In the genomic region with DNA sequence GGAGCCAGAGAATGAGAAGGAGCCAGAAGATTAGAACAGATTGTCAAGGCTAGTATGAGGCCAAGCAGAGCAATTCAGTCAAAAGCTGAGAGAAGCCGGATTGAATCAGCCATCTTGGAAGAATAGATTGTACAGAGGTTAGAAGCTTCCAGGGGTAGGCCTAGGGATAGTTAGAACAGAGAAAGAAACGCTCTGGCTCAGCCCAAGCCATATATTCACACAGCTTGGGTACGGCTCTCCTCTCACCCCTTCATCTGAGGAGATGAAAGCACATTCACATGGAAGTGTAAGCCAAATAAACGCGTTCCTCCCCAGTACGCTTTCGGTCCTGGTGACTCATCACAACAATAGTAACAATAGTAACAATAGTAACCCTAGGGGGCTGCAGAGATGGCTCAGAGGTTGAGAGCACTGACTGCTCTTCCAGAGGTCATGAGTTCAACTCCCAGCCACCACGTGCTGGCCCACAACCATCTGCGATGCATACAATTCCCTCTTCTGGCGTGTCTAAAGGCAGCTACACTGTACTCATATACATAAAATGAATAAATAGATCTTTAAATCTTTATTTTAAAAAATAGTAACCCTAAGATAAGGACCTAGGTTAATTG, we compare ENCODE assay signal across 8 mouse cellular contexts. TPM values are rescaled to one million over a fixed set of nuclear protein-coding genes. Genes with fewer than 3 reads are reported as not detected.
A peak's percentile ranks its signal among the peaks of the same experiment; 100 is the strongest.
DNase-seq lines count a peak whose midpoint lies in the region; ATAC-seq and TF ChIP-seq lines count a peak whose summit lies in the region.

No protein-coding gene starts in this region.

- H3K9ac ChIP-seq in heart, embryonic 14.5 days (ENCODE audit: low read length), result peak overlapping the region; percentile 92
- peak overlapping the region; percentile 18; the same call in 1 of the 2 replicates for H3K9ac ChIP-seq in MEL (ENCODE audit: control insufficient read depth, low read depth, low read length, poor library complexity, severe bottlenecking)
- H3K9ac ChIP-seq in heart, embryonic 16.5 days (ENCODE audit: low read length), result peak overlapping the region; percentile 96

- peaks cover 21% of the 10 kb centered on the region for H3K79me2 ChIP-seq in MEL (ENCODE audit: control insufficient read depth, insufficient read depth, low read length, poor library complexity)

- no peaks in the 10 kb centered on the region for H3K9me3 ChIP-seq in heart, embryonic 14.5 days (ENCODE audit: control insufficient read depth, low read length)
- H3K9me3 ChIP-seq in MEL (replicated peaks; ENCODE audit: insufficient read depth, low read length), result no peaks in the 10 kb centered on the region
- H3K9me3 ChIP-seq in heart, embryonic 16.5 days (replicated peaks; ENCODE audit: control insufficient read depth, low read length), result no peaks in the 10 kb centered on the region
- no peaks in the 10 kb centered on the region for H3K9me3 ChIP-seq in midbrain, embryonic 10.5 days (replicated peaks)

- H3K4me2 ChIP-seq in heart, embryonic 14.5 days (ENCODE audit: low read length), result peak overlapping the region; percentile 69
- peak overlapping the region; percentile 89 for H3K4me2 ChIP-seq in heart, embryonic 16.5 days (ENCODE audit: low read depth, low read length)

- no peak for DNase-seq in heart, postnatal 4 days
- DNase-seq in MEL (ENCODE audit: low read depth, low spot score), result peak; percentile 36
- no peak for DNase-seq in midbrain, embryonic 10.5 days (ENCODE audit: low spot score)
- no peak for DNase-seq in ovary, adult 18-20 months (ENCODE audit: low spot score)

- H3K4me1 ChIP-seq in heart, embryonic 14.5 days (ENCODE audit: control insufficient read depth in 2 of 2, insufficient read depth in 2 of 2, low read length in 2 of 2), result peaks cover 10 to 15% of the 10 kb centered on the region in 2 experiments
- H3K4me1 ChIP-seq in MEL (ENCODE audit: control insufficient read depth in 1 of 2, insufficient read depth in 2 of 2, low read length in 2 of 2), result peaks cover 0 to 11% of the 10 kb centered on the region in 2 experiments; a peak in 2 of 4 replicates
- H3K4me1 ChIP-seq in heart, embryonic 16.5 days (ENCODE audit: control insufficient read depth, insufficient read depth, low read length), result peaks cover 24% of the 10 kb centered on the region
- peaks cover 34% of the 10 kb centered on the region for H3K4me1 ChIP-seq in midbrain, embryonic 10.5 days

- peak overlapping the region; percentile 12 to 77; a peak in 3 of 4 replicates for H3K4me3 ChIP-seq in heart, embryonic 14.5 days (ENCODE audit: control insufficient read depth in 1 of 2, insufficient read depth in 1 of 2, low read depth in 1 of 2, low read length in 2 of 2)
- H3K4me3 ChIP-seq in MEL (ENCODE audit: control insufficient read depth in 1 of 2, insufficient read depth in 1 of 2, low read depth in 2 of 2, low read length in 2 of 2), result peak overlapping the region; percentile 25 to 72; a peak in 3 of 4 replicates
- peak overlapping the region; percentile 86 for H3K4me3 ChIP-seq in heart, embryonic 16.5 days (ENCODE audit: low read length)
- peak overlapping the region; percentile 91 for H3K4me3 ChIP-seq in midbrain, embryonic 10.5 days

- no peak for TF ChIP-seq RAD21 in MEL (IDR thresholded peaks at IDR 0.05; ENCODE audit: low read depth, low read length)

- no peak for TF ChIP-seq EP300 in MEL (IDR thresholded peaks at IDR 0.05; ENCODE audit: low read depth in 1 of 2, low read length in 2 of 2)

- peak overlapping the region in 1 of 2 experiments; percentile 93; a peak in 1 of 4 replicates for H3K27ac ChIP-seq in heart, embryonic 14.5 days (replicated peaks in 1 of 2; ENCODE audit: control insufficient read depth in 1 of 2, insufficient read depth in 1 of 2, low read depth in 2 of 2, low read length in 2 of 2)
- no peak overlapping the region for H3K27ac ChIP-seq in MEL (ENCODE audit: control insufficient read depth, low read depth, low read length)
- no peak overlapping the region for H3K27ac ChIP-seq in heart, embryonic 16.5 days (ENCODE audit: low read length)
- H3K27ac ChIP-seq in midbrain, embryonic 10.5 days (replicated peaks), result peak overlapping the region; percentile 96

- H3K27me3 ChIP-seq in heart, embryonic 14.5 days (ENCODE audit: control insufficient read depth, insufficient read depth, low read length), result no peaks in the 10 kb centered on the region
- no peaks in the 10 kb centered on the region for H3K27me3 ChIP-seq in MEL (ENCODE audit: control insufficient read depth in 1 of 2, insufficient read depth in 2 of 2, low read length in 2 of 2)
- no peaks in the 10 kb centered on the region for H3K27me3 ChIP-seq in heart, embryonic 16.5 days (ENCODE audit: control insufficient read depth, insufficient read depth, low read length)
- no peaks in the 10 kb centered on the region for H3K27me3 ChIP-seq in midbrain, embryonic 10.5 days (ENCODE audit: low read depth, poor library complexity, severe bottlenecking)

- no peak for ATAC-seq in heart, embryonic 14.5 days (ENCODE audit: insufficient number of reproducible peaks, insufficient read depth, low FRiP score, low read depth)
- no peak for ATAC-seq in heart, embryonic 16.5 days (replicated peaks; ENCODE audit: extremely low read depth, insufficient read depth, low FRiP score)
- ATAC-seq in megakaryocyte-erythroid progenitor cell, adult 5-6 weeks (replicated peaks; ENCODE audit: low FRiP score, low TSS enrichment, poor library complexity, severe bottlenecking), result no peak
- ATAC-seq in frontal cortex, adult (ENCODE audit: low TSS enrichment), result no peak

- WGBS in heart, embryonic 14.5 days, result 58% methylated on average over 10 of the region's 10 CpGs
- 50% methylated on average over 10 of the region's 10 CpGs for WGBS in heart, embryonic 16.5 days
- 37% methylated on average over 10 of the region's 10 CpGs for WGBS in midbrain, embryonic 10.5 days

- peaks cover 28% of the 10 kb centered on the region for H3K36me3 ChIP-seq in heart, embryonic 14.5 days (ENCODE audit: control insufficient read depth, insufficient read depth, low read length)
- peaks cover 0 to 14% of the 10 kb centered on the region in 2 experiments; a peak in 2 of 4 replicates for H3K36me3 ChIP-seq in MEL (ENCODE audit: control insufficient read depth in 1 of 2, insufficient read depth in 2 of 2, low read length in 2 of 2)
- H3K36me3 ChIP-seq in heart, embryonic 16.5 days (ENCODE audit: control insufficient read depth, insufficient read depth), result peaks cover 16% of the 10 kb centered on the region
- peaks cover 53% of the 10 kb centered on the region for H3K36me3 ChIP-seq in midbrain, embryonic 10.5 days

- TF ChIP-seq CTCF in MEL (IDR thresholded peaks at IDR 0.05 in 2 of 3, conservative IDR thresholded peaks at IDR 0.05 in 1 of 3; ENCODE audit: control insufficient read depth in 1 of 3, insufficient read depth in 1 of 3, low read depth in 2 of 3, low read length in 3 of 3, poor library complexity in 1 of 3, severe bottlenecking in 1 of 3), result no peak

- TF ChIP-seq POLR2A in MEL (IDR thresholded peaks at IDR 0.05; ENCODE audit: control insufficient read depth in 1 of 2, insufficient read depth in 1 of 2, low read depth in 1 of 2, low read length in 2 of 2, poor library complexity in 1 of 2), result no peak

RNA-seq across cellular contexts. Expression of a gene that starts 0.7 kb away (rescaled TPM):
- polyA plus RNA-seq in heart, embryonic 14.5 days (2014; fragmentation: Nextera tagmentation; extraction: Ambion mirVana), result 91.7 and 102 TPM in 2 replicates
- total RNA-seq in heart, postnatal 4 days (2021), result 10 to 100 TPM; 56.8 to 57.3 TPM
- total RNA-seq in MEL (2012; rRNA removed), result 138 and 163 TPM in 2 replicates
- 100 to 1,000 TPM in 1 of 2 experiments, not detected in 1; 436 TPM for polyA plus RNA-seq in MEL (2012; ENCODE audit: insufficient read depth in 1 of 2, insufficient read length in 2 of 2, low read depth in 1 of 2, low replicate concordance in 2 of 2, missing spikeins in 1 of 2)
- polyA plus RNA-seq in heart, embryonic 16.5 days (2015; fragmentation: Nextera tagmentation; extraction: Ambion mirVana), result 75.4 and 85.6 TPM in 2 replicates
- 186 and 216 TPM in 2 replicates for polyA plus RNA-seq in midbrain, embryonic 10.5 days (2016; fragmentation: Nextera tagmentation; extraction: Ambion mirVana)
- total RNA-seq in megakaryocyte-erythroid progenitor cell, adult 5-6 weeks (2014; fragmentation: Nextera tagmentation), result 212 and 218 TPM in 2 replicates
- 107 and 179 TPM in 2 replicates for total RNA-seq in megakaryocyte-erythroid progenitor cell, adult 5-6 weeks (2017)

RNA-seq across cellular contexts. Expression of a gene that starts 1.0 kb away (rescaled TPM):
- polyA plus RNA-seq in heart, embryonic 14.5 days (2014; fragmentation: Nextera tagmentation; extraction: Ambion mirVana), result 4.6 and 5.5 TPM in 2 replicates
- total RNA-seq in heart, postnatal 4 days (2021), result 1 to 10 TPM; 7.2 to 8.1 TPM
- 4.6 and 5.4 TPM in 2 replicates for total RNA-seq in MEL (2012; rRNA removed)
- 10 to 100 TPM in 1 of 2 experiments, not detected in 1; 10.2 TPM for polyA plus RNA-seq in MEL (2012; ENCODE audit: insufficient read depth in 1 of 2, insufficient read length in 2 of 2, low read depth in 1 of 2, low replicate concordance in 2 of 2, missing spikeins in 1 of 2)
- polyA plus RNA-seq in heart, embryonic 16.5 days (2015; fragmentation: Nextera tagmentation; extraction: Ambion mirVana), result 6.6 and 6.7 TPM in 2 replicates
- 14.1 and 15.5 TPM in 2 replicates for polyA plus RNA-seq in midbrain, embryonic 10.5 days (2016; fragmentation: Nextera tagmentation; extraction: Ambion mirVana)
- total RNA-seq in megakaryocyte-erythroid progenitor cell, adult 5-6 weeks (2014; fragmentation: Nextera tagmentation), result 3.7 and 9.3 TPM in 2 replicates
- total RNA-seq in megakaryocyte-erythroid progenitor cell, adult 5-6 weeks (2017), result 2.9 and 3.0 TPM in 2 replicates

RNA-seq across cellular contexts. Expression of a gene that starts 13.0 kb away (rescaled TPM):
- 10.2 and 13.7 TPM in 2 replicates for polyA plus RNA-seq in heart, embryonic 14.5 days (2014; fragmentation: Nextera tagmentation; extraction: Ambion mirVana)
- total RNA-seq in heart, postnatal 4 days (2021), result 1 to 10 TPM; 8.4 to 9.2 TPM
- total RNA-seq in MEL (2012; rRNA removed), result 195 and 279 TPM in 2 replicates
- 100 to 1,000 TPM in 1 of 2 experiments, not detected in 1; 204 TPM for polyA plus RNA-seq in MEL (2012; ENCODE audit: insufficient read depth in 1 of 2, insufficient read length in 2 of 2, low read depth in 1 of 2, low replicate concordance in 2 of 2, missing spikeins in 1 of 2)
- 57.7 and 131 TPM in 2 replicates for polyA plus RNA-seq in heart, embryonic 16.5 days (2015; fragmentation: Nextera tagmentation; extraction: Ambion mirVana)
- polyA plus RNA-seq in midbrain, embryonic 10.5 days (2016; fragmentation: Nextera tagmentation; extraction: Ambion mirVana), result 42.7 and 50.1 TPM in 2 replicates
- 31.8 and 35.5 TPM in 2 replicates for total RNA-seq in megakaryocyte-erythroid progenitor cell, adult 5-6 weeks (2014; fragmentation: Nextera tagmentation)
- 40.7 and 41.2 TPM in 2 replicates for total RNA-seq in megakaryocyte-erythroid progenitor cell, adult 5-6 weeks (2017)

RNA-seq across cellular contexts. Expression of a gene that starts 18.3 kb away (rescaled TPM):
- 12.3 and 13.5 TPM in 2 replicates for polyA plus RNA-seq in heart, embryonic 14.5 days (2014; fragmentation: Nextera tagmentation; extraction: Ambion mirVana)
- total RNA-seq in heart, postnatal 4 days (2021), result 1 to 10 TPM; 5.5 to 6.6 TPM
- total RNA-seq in MEL (2012; rRNA removed), result not detected in 2 replicates
- under 1 TPM in 1 of 2 experiments, not detected in 1; 0.36 TPM for polyA plus RNA-seq in MEL (2012; ENCODE audit: insufficient read depth in 1 of 2, insufficient read length in 2 of 2, low read depth in 1 of 2, low replicate concordance in 2 of 2, missing spikeins in 1 of 2)
- 17.4 and 18.5 TPM in 2 replicates for polyA plus RNA-seq in heart, embryonic 16.5 days (2015; fragmentation: Nextera tagmentation; extraction: Ambion mirVana)
- polyA plus RNA-seq in midbrain, embryonic 10.5 days (2016; fragmentation: Nextera tagmentation; extraction: Ambion mirVana), result 0.29 TPM in 1 of 2 replicates, not detected in the other
- total RNA-seq in megakaryocyte-erythroid progenitor cell, adult 5-6 weeks (2014; fragmentation: Nextera tagmentation), result not detected in 2 replicates
- total RNA-seq in megakaryocyte-erythroid progenitor cell, adult 5-6 weeks (2017), result not detected in 2 replicates

RNA-seq across cellular contexts. Expression of a gene that starts 45.4 kb away (rescaled TPM):
- polyA plus RNA-seq in heart, embryonic 14.5 days (2014; fragmentation: Nextera tagmentation; extraction: Ambion mirVana), result 22.4 and 30.2 TPM in 2 replicates
- 10 to 100 TPM; 30.9 to 33.2 TPM for total RNA-seq in heart, postnatal 4 days (2021)
- 56.1 and 81.7 TPM in 2 replicates for total RNA-seq in MEL (2012; rRNA removed)
- polyA plus RNA-seq in MEL (2012; ENCODE audit: insufficient read depth in 1 of 2, insufficient read length in 2 of 2, low read depth in 1 of 2, low replicate concordance in 2 of 2, missing spikeins in 1 of 2), result 100 to 1,000 TPM in 1 of 2 experiments, not detected in 1; 117 TPM
- polyA plus RNA-seq in heart, embryonic 16.5 days (2015; fragmentation: Nextera tagmentation; extraction: Ambion mirVana), result 36.1 and 39.1 TPM in 2 replicates
- 61.9 and 63.5 TPM in 2 replicates for polyA plus RNA-seq in midbrain, embryonic 10.5 days (2016; fragmentation: Nextera tagmentation; extraction: Ambion mirVana)
- total RNA-seq in megakaryocyte-erythroid progenitor cell, adult 5-6 weeks (2014; fragmentation: Nextera tagmentation), result 100 and 125 TPM in 2 replicates
- 37.4 and 51.0 TPM in 2 replicates for total RNA-seq in megakaryocyte-erythroid progenitor cell, adult 5-6 weeks (2017)

Comparison
In these comparisons a context has a peak if more than half of its experiments do, and no peak if none do; other contexts are left out.
1. H3K9ac ChIP-seq: peak in every context shown above with its lines; median percentile 96 in heart, embryonic 16.5 days; 92 in heart, embryonic 14.5 days; 18 in MEL.